Mouse (Mus musculus): ENCODE measurements at regions not wholly inside any gene's neighbourhood (a gene's known extent, or its start where the extent isn't known, plus 50 kb on each side); places are given as distances from the start of the nearest gene placed in this dataset.

GRCm38 (mm10) chr12:26781537-26781936, 312.5 kb downstream of the Cmpk2 start:
- no peaks in the 10 kb centered on the region for H3K4me1 ChIP-seq (ENCODE audit: control insufficient read depth, insufficient read depth, low read length)
- no peak for DNase-seq
- TF ChIP-seq CTCF (IDR thresholded peaks at IDR 0.05; ENCODE audit: insufficient read depth, low read length) (no peak), POLR2A (IDR thresholded peaks at IDR 0.05; ENCODE audit: borderline replicate concordance, extremely low read depth, low read depth, low read length) (no peak)
- 82% methylated on average over 3 of the region's 3 CpGs for WGBS
- no peak overlapping the region for H3K4me3 ChIP-seq (replicated peaks; ENCODE audit: extremely low read depth, low read depth, low read length)

- TF ChIP-seq CTCF (IDR thresholded peaks at IDR 0.05; ENCODE audit: insufficient read depth, low read length), result no peak
- no peak for TF ChIP-seq POLR2A (IDR thresholded peaks at IDR 0.05; ENCODE audit: borderline replicate concordance, extremely low read depth, low read depth, low read length)
- DNase-seq, result no peak
- Histone ChIP-seq H3K4me3 (replicated peaks; ENCODE audit: extremely low read depth, low read depth, low read length) (no peak overlapping the region), H3K4me1 (ENCODE audit: control insufficient read depth, insufficient read depth, low read length) (no peaks in the 10 kb centered on the region)
- 67% methylated on average over 3 of the region's 3 CpGs for WGBS
Measured at GRCm38 (mm10) chr12:26778796-26779195, 309.8 kb downstream of the Cmpk2 start.

GRCm38 (mm10) chr12:26776986-26777385, 308.0 kb downstream of the Cmpk2 start:
- no peak for DNase-seq
- Histone ChIP-seq H3K4me1 (ENCODE audit: control insufficient read depth, insufficient read depth, low read length) (no peaks in the 10 kb centered on the region), H3K4me3 (replicated peaks; ENCODE audit: extremely low read depth, low read depth, low read length) (no peak overlapping the region)
- TF ChIP-seq POLR2A (IDR thresholded peaks at IDR 0.05; ENCODE audit: borderline replicate concordance, extremely low read depth, low read depth, low read length) (no peak), CTCF (IDR thresholded peaks at IDR 0.05; ENCODE audit: insufficient read depth, low read length) (no peak)
- WGBS, result 95% methylated on average over 1 of the region's 1 CpGs

GRCm38 (mm10) chr12:26774016-26774415, 305.0 kb downstream of the Cmpk2 start:
- no peaks in the 10 kb centered on the region for H3K4me1 ChIP-seq (ENCODE audit: control insufficient read depth, insufficient read depth, low read length)
- WGBS, result 68% methylated on average over 2 of the region's 2 CpGs
- no peak overlapping the region for H3K4me3 ChIP-seq (replicated peaks; ENCODE audit: extremely low read depth, low read depth, low read length)
- DNase-seq, result no peak
- TF ChIP-seq POLR2A (IDR thresholded peaks at IDR 0.05; ENCODE audit: borderline replicate concordance, extremely low read depth, low read depth, low read length) (no peak), CTCF (IDR thresholded peaks at IDR 0.05; ENCODE audit: insufficient read depth, low read length) (no peak)

- DNase-seq, result no peak
- Histone ChIP-seq H3K4me3 (replicated peaks; ENCODE audit: extremely low read depth, low read depth, low read length) (no peak overlapping the region), H3K4me1 (ENCODE audit: control insufficient read depth, insufficient read depth, low read length) (no peaks in the 10 kb centered on the region)
- no peak for TF ChIP-seq POLR2A (IDR thresholded peaks at IDR 0.05; ENCODE audit: borderline replicate concordance, extremely low read depth, low read depth, low read length)
- no peak for TF ChIP-seq CTCF (IDR thresholded peaks at IDR 0.05; ENCODE audit: insufficient read depth, low read length)
- 76% methylated on average over 1 of the region's 1 CpGs for WGBS
Measured at GRCm38 (mm10) chr12:26770753-26771583, 302.0 kb downstream of the Cmpk2 start.

GRCm38 (mm10) chr12:26767551-26767950, 298.5 kb downstream of the Cmpk2 start:
- DNase-seq, result no peak
- Histone ChIP-seq H3K4me3 (replicated peaks; ENCODE audit: extremely low read depth, low read depth, low read length) (no peak overlapping the region), H3K4me1 (ENCODE audit: control insufficient read depth, insufficient read depth, low read length) (no peaks in the 10 kb centered on the region)
- no peak for TF ChIP-seq POLR2A (IDR thresholded peaks at IDR 0.05; ENCODE audit: borderline replicate concordance, extremely low read depth, low read depth, low read length)
- no peak for TF ChIP-seq CTCF (IDR thresholded peaks at IDR 0.05; ENCODE audit: insufficient read depth, low read length)
- 67% methylated on average over 3 of the region's 3 CpGs for WGBS

- Histone ChIP-seq H3K4me3 (replicated peaks; ENCODE audit: extremely low read depth, low read depth, low read length) (no peak overlapping the region), H3K4me1 (ENCODE audit: control insufficient read depth, insufficient read depth, low read length) (no peaks in the 10 kb centered on the region)
- no peak for DNase-seq
- TF ChIP-seq CTCF (IDR thresholded peaks at IDR 0.05; ENCODE audit: insufficient read depth, low read length) (no peak), POLR2A (IDR thresholded peaks at IDR 0.05; ENCODE audit: borderline replicate concordance, extremely low read depth, low read depth, low read length) (no peak)
- WGBS, result 70% methylated on average over 9 of the region's 9 CpGs
Measured at GRCm38 (mm10) chr12:26758657-26759325, 289.8 kb downstream of the Cmpk2 start.

GRCm38 (mm10) chr12:26756284-26756683, 287.3 kb downstream of the Cmpk2 start:
- TF ChIP-seq CTCF (IDR thresholded peaks at IDR 0.05; ENCODE audit: insufficient read depth, low read length) (no peak), POLR2A (IDR thresholded peaks at IDR 0.05; ENCODE audit: borderline replicate concordance, extremely low read depth, low read depth, low read length) (no peak)
- no peak overlapping the region for H3K4me3 ChIP-seq (replicated peaks; ENCODE audit: extremely low read depth, low read depth, low read length)
- 39% methylated on average over 2 of the region's 2 CpGs for WGBS
- DNase-seq, result no peak
- H3K4me1 ChIP-seq (ENCODE audit: control insufficient read depth, insufficient read depth, low read length), result no peaks in the 10 kb centered on the region

GRCm38 (mm10) chr12:26754611-26755010, 285.6 kb downstream of the Cmpk2 start:
- 85% methylated on average over 2 of the region's 2 CpGs for WGBS
- no peak for TF ChIP-seq CTCF (IDR thresholded peaks at IDR 0.05; ENCODE audit: insufficient read depth, low read length)
- no peak for TF ChIP-seq POLR2A (IDR thresholded peaks at IDR 0.05; ENCODE audit: borderline replicate concordance, extremely low read depth, low read depth, low read length)
- no peak for DNase-seq
- H3K4me1 ChIP-seq (ENCODE audit: control insufficient read depth, insufficient read depth, low read length), result no peaks in the 10 kb centered on the region
- H3K4me3 ChIP-seq (replicated peaks; ENCODE audit: extremely low read depth, low read depth, low read length), result no peak overlapping the region

- TF ChIP-seq CTCF (IDR thresholded peaks at IDR 0.05; ENCODE audit: insufficient read depth, low read length), result no peak
- TF ChIP-seq POLR2A (IDR thresholded peaks at IDR 0.05; ENCODE audit: borderline replicate concordance, extremely low read depth, low read depth, low read length), result no peak
- 59% methylated on average over 3 of the region's 3 CpGs for WGBS
- H3K4me3 ChIP-seq (replicated peaks; ENCODE audit: extremely low read depth, low read depth, low read length), result no peak overlapping the region
Measured at GRCm38 (mm10) chr12:26734558-26734897, 265.5 kb downstream of the Cmpk2 start.

More at GRCm38 (mm10) chr12:26734558-26734897, 265.5 kb downstream of the Cmpk2 start:
- no peak for DNase-seq
- H3K4me1 ChIP-seq (ENCODE audit: control insufficient read depth, insufficient read depth, low read length), result no peaks in the 10 kb centered on the region

All from lung, adult 2 months (tissue).